Mouse (Mus musculus) heart, postnatal 10 days (tissue): ENCODE results near the gene Bicra. TPM values are rescaled to one million over a fixed set of nuclear protein-coding genes. Genes with fewer than 3 reads are reported as not detected.

Source experiments
- DNase-seq, 2 experiments: peaks; one replicate each; pipeline ENCODE4 v3.0.0; 2021
- intact Hi-C: fragments of 180-260 bp; cut with DNase I; formaldehyde crosslinking; loops from one replicate; pipeline ENCODE4 v1.15.1; 2025
- total RNA-seq, 2 experiments: library from RNA; stranded (reverse); gene quantifications; 2 replicates each; pipeline ENCODE4 v1.2.3; 2021

Bicra gene
- total RNA-seq, 2 experiments from 2014 or later = 9.3 to 9.6 TPM

GRCm38 (mm10) chr7:15982729-15983407, 64.9 kb downstream of the Bicra start:
- DNase-seq = peak; percentile 66 to 74
- intact Hi-C loops = loop anchor here (1.0 to 5.0 kb wide), 4 partner anchors 18 to 170 kb away; no protein-coding TSS in a partner anchor

DNA sequence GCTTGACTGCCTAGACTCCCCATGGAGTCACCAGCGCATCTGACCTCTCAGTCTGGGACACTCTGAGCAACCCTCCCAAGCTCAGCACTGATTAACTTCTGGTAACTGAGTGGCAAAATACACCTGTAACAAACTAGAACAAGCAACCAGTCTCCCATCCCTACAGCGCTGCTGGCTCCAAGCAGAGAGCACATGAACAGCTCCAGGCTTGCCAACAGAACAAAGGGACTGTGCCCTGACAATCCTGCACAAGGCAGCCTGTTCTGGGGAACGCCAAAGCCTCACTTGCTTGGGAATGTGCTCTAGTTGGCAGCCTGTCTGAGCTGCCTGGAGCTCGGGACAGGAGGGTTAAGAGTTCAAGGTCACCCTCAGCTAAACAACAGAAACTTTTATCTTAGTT, 66.2 kb downstream of the Bicra start:
- intact Hi-C loops = loop anchor here (5.0 kb wide), 1 partner anchor 36 kb away; no protein-coding TSS in a partner anchor
- DNase-seq = peak; percentile 76 to 81

- intact Hi-C loops = loop anchor here (5.0 kb wide), 1 partner anchor 37 kb away; no protein-coding TSS in a partner anchor
- DNase-seq = peak; percentile 54 to 59
Measured at GRCm38 (mm10) chr7:15980246-15980645, 67.5 kb downstream of the Bicra start.

- DNase-seq = peak; percentile 57 to 68
- intact Hi-C loops = loop anchor here (1.0 to 5.0 kb wide), 3 partner anchors 45 to 121 kb away; partner anchors contain the start of gene Napa
Measured at GRCm38 (mm10) chr7:15975904-15976303, 71.8 kb downstream of the Bicra start.

- intact Hi-C loops = loop anchor here (2.0 to 5.0 kb wide), 2 partner anchors 45 to 122 kb away; partner anchors contain the start of gene Napa
- DNase-seq = no peak
Measured at GRCm38 (mm10) chr7:15975451-15975850, 72.3 kb downstream of the Bicra start.

GRCm38 (mm10) chr7:15974712-15975111, 73.0 kb downstream of the Bicra start:
- intact Hi-C loops = loop anchor here (2.0 to 5.0 kb wide), 2 partner anchors 44 to 123 kb away; partner anchors contain the start of gene Napa

DNA sequence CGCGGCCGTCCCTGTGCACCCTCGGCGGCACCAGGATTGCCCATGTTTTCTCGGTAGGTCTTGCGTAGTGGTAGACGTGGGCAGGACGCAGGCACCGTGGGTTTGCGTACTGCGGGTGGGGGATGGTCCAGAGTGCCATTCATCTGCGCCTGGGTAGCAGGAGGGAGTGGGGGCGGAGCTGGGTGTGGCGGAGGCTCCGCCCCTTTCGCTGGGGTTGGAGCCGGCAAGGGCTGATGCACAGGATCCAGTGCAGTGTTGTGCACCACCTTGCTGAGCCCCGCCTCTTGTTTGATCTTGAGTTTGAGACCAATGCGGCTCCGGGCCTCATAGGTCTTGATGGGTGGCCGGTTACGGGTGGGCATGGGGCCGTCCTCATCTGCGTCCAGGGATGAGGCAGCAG, 75.5 kb downstream of the Bicra start:
- no peak for DNase-seq
- intact Hi-C loops = no loop called here

More at GRCm38 (mm10) chr7:15974712-15975111, 73.0 kb downstream of the Bicra start:
- DNase-seq = peak; percentile 65 to 84

GRCm38 (mm10) chr7:15969674-15970073, 78.0 kb downstream of the Bicra start:
- intact Hi-C loops = no loop called here
- no peak for DNase-seq

DNA sequence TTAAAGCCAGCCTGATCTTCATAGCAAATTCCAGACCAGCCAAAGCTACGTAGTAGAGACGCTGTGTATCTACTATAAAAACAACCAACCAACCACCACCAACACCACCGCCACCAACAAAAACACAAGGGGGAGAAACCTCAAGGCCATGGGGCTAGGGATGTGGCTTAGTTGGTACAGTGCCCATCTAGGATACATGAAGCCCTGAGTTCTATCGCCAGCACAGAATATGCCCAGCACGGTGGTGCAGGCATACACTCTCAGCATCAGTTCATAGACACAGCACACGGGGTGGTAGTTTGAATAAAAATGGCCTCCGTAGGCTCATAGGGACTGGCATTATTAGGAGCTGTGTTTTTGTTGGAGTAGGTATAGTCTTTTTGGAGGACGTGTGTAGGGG, 79.4 kb downstream of the Bicra start:
- DNase-seq = no peak
- intact Hi-C loops = no loop called here

GRCm38 (mm10) chr7:15967312-15967711, 80.4 kb downstream of the Bicra start, which contains the start of gene Ehd2:
Ehd2 (minus strand) TSS chr7:15967567.
- DNase-seq = peak; percentile 90 to 91
- intact Hi-C loops = loop anchor here (1.0 kb wide), 3 partner anchors 12 to 37 kb away; no protein-coding TSS in a partner anchor

DNA sequence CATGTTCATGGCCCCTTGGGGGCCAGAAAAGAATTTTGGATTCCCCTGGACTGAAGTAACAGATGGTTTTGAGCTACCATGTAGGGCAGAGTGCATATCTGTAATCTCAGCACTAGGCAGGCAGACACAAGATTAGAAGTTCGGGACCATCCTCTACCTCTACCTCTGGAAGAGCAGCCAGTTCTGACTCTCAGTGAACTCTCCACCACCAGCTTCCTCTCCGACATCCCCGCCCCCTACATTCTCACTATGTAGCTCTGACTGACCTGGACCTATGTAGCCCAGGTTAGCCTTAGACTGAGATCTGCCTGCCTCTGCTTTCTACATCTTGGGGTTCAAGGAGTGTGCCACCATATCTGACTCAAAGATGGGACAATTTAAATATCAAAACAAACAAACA, 81.2 kb downstream of the Bicra start:
- intact Hi-C loops = no loop called here
- peak in 1 of 2 experiments; percentile 21 for DNase-seq

DNA sequence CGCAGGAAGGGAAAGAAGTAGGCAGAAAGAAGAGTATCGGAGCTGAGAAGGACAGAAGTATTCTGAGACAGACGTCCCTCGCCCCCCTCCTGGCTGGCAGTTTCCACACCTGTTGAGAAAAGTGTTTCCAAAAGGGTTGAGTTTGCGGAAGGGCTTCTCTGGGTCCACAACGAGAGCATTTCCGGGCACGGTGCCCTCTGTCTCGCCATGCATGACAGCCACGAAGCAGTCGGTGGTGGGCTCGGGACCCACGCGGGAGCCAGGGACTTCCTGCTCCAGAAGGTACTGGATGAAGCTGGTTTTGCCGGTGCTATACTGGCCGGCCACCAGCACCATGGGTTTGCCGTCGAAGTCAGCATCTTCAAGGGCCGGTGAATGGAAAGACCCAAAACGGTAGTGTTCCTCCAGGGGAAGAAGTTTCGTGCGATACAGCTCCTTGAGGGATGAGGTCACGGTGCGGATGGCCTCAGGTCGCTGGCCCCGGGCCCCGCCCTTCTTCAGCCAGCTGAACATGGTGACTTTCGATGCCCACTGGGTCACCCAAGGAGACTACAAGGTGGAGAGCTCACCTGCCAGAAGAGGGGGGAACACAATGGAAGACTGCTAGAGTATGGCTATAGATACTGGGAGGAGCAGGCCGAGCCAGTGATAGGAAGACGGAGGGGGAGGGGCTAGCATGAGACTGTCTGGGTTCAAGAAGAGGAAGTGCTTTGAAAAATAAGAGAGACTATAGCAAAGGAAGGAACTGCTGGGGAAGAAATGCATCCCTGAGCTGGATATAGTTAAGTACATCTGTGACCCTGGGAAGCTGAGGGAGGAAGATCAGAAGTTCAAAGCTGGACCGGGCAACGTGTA, 83.7 kb downstream of the Bicra start:
- DNase-seq = peak in 1 of 2 experiments; percentile 34
- intact Hi-C loops = no loop called here

GRCm38 (mm10) chr7:15962311-15963288, 85.1 kb downstream of the Bicra start:
- peak; percentile 95 to 96 for DNase-seq
- intact Hi-C loops = no loop called here

DNA sequence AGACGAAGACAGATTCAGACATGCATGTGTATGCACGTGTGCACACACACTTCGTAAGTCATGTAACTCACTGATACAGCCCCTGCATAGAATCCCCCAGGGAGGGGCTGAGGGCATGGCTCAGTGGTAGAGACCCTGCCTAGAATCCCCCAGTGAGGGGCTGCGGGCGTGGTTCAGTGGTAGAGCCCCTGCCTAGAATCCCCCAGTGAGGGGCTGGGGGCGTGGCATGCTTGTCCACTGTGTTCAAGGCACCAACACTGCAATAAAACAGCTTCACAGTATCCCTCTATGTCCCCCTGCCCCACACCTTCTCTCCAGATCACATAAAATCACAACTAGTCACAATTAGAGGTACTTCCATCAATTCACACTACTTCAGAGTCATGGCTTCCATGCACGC, 85.9 kb downstream of the Bicra start:
- intact Hi-C loops = no loop called here
- DNase-seq = no peak

DNA sequence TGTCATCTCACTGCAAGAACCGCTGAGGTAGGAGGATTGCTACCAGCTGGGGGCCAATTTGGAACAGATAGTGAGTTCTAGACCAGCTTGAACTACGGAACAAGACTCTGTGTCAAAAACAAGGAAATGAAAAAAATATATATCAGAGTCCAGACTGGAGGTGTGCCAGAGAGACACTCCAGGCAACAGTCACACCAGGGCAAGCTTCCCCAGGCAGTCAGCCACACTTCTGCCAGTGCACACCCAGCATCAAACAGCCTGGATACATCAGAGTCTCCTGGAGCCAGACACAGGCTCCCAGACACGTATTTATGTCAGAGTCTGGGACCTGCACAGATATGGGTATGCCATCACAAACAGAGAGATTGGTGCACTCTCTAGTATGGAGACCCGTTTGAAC, 86.5 kb downstream of the Bicra start:
- intact Hi-C loops = no loop called here
- DNase-seq = peak in 1 of 2 experiments; percentile 66

DNA sequence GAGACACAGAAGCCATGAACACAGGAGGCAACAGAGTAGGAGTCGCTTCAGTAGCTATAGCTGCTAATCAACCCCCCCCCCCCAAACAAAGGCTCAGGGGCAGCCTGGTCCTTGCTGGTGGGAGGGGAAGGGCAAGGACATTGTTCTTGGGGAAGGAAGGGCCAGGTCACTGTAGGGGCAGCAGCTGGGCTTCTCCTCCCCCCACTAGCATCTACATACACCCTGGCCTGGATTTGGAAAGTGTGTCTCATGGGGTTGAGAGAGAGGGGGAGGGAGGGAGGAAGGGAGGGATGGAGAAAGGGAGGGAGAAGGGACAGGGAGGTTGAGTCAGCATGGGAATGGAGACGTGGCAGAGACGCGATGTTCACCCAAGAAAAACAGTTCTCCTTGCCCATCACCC, 87.0 kb downstream of the Bicra start:
- intact Hi-C loops = no loop called here
- peak in 1 of 2 experiments; percentile 48 for DNase-seq

DNA sequence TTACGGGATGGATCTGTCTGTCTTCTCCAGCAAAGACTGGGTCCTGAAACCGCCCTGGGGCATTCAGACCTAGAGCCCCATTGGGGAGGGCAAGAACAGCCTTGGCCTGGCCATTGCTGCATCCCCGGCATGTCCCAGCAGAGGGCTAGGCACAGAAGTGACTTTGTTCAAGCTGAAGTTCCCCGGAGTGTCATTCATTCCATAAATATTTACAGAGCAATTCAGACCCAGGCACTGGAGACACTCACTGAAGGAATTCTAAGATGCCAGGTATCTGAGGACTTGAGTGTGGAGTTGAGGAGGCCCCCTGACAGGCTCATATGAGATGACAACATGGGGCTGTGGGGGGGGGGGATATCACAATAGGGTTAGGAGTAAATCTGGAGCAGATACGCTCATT, 91.6 kb downstream of the Bicra start:
- intact Hi-C loops = no loop called here
- DNase-seq = peak in 1 of 2 experiments; percentile 20

DNA sequence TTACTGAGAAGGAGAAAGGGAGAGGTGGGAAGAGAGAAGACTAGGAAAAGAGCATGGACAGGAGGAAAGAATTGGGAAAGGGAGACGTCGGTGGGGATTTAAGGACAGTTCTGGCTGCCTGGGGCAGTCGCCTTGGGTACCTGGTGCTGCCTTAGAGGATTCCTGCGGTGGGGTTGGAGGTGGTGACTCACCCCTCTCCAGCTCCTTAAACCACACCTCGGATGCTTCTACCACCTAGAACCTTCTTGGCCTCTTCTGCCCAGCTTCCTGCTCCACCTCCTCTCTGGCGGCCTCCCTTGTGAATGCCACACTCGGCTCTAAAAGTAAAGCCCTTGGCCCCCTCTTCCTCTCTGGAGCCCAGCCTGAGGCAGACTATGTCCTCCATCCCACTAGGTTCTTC, 92.2 kb downstream of the Bicra start:
- intact Hi-C loops = no loop called here
- peak in 1 of 2 experiments; percentile 43 for DNase-seq

DNA sequence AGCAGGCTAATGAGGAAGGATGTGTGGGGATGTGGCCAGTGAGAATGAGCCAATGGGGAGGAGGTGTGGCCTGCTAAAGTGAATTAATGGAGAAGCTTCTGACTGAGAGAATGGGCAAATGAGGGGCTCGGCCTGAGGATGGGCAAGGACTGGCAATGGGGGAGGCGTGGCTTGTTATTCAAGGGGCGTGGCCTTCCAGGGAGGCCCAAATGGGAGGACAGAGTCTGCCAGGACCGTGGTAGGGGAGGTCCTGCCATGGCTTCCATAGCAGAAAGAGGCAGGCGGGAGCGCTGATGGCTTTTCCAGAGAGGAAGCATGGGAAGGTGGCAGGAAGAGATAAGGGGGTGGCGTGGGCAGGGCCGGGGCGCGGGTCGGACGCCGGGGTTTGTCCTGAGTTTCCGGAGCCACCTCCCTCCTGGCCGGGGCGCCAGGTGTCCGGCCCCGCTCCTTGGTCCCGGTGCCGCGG, 92.7 kb downstream of the Bicra start:
- intact Hi-C loops = no loop called here

DNA sequence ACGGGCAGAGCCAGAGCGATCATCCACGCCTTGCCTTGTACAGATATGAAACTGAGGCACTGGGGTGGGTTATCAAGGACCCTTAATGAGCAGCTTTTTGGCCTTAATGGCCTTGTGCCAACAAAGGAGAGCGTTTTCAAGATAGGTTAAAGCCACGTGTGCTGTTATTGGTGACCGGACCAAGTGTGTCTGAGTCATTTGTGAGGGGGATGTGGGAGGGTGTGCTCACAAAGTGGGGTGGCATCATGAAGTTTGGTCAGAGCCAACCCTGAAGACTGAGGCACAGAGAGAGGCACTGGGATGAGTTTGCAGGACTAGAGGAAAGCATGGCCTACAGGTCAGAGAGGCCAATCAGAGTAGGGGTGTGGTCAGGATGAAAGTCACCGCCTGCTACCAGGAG, 93.3 kb downstream of the Bicra start:
- no peak for DNase-seq
- intact Hi-C loops = no loop called here

More for the DNA sequence above, 92.7 kb downstream of the Bicra start:
- peak; percentile 79 to 81 for DNase-seq
